Mouse (Mus musculus): ENCODE results near the gene Rbm47. TPM values are rescaled to one million over a fixed set of nuclear protein-coding genes. Genes with fewer than 3 reads are reported as not detected.

The Rbm47 gene
- polyA plus RNA-seq, 1 experiment = 80.2 TPM

- WGBS = 38% methylated on average over 5 of the region's 5 CpGs
- DNase-seq (ENCODE audit: low read depth, low spot score) = no peak
Measured at GRCm38 (mm10) chr5:66074235-66074634, 98.7 kb downstream of the Rbm47 start.

DNA sequence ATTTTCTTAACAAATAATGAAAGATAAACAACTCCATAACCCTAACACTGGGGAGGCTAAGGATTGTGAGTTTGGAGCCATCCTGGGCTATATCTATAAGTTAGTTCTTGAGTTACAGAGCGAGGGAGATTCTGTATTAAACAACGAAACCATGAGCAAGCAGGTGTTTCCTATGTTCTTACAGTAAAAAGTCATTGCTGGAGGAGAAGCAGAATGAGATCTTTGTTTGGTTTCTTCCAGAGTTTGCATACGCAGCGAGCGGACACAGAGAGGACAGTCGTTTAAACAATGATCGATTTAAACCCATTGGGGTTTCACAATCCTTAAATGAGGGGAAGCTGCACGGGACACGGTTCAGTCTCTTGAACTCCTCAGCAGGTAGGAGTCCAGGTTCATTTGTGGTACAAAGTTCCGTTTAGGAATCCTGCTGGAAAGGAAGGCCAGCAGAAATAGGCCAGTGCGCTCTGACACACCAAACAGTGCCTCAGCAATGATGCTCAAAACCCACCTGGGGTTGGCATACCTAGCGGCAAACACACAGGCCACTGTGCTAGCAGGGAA, 99.2 kb downstream of the Rbm47 start:
- no peak for DNase-seq (ENCODE audit: low read depth, low spot score)
- WGBS = 27% methylated on average over 12 of the region's 12 CpGs

GRCm38 (mm10) chr5:66071722-66072121, 101.2 kb downstream of the Rbm47 start:
- no peak for DNase-seq (ENCODE audit: low read depth, low spot score)
- WGBS = 27% methylated on average over 8 of the region's 8 CpGs

GRCm38 (mm10) chr5:66070350-66070749, 102.6 kb downstream of the Rbm47 start:
- 43% methylated on average over 2 of the region's 2 CpGs for WGBS
- DNase-seq (ENCODE audit: low read depth, low spot score) = no peak

DNA sequence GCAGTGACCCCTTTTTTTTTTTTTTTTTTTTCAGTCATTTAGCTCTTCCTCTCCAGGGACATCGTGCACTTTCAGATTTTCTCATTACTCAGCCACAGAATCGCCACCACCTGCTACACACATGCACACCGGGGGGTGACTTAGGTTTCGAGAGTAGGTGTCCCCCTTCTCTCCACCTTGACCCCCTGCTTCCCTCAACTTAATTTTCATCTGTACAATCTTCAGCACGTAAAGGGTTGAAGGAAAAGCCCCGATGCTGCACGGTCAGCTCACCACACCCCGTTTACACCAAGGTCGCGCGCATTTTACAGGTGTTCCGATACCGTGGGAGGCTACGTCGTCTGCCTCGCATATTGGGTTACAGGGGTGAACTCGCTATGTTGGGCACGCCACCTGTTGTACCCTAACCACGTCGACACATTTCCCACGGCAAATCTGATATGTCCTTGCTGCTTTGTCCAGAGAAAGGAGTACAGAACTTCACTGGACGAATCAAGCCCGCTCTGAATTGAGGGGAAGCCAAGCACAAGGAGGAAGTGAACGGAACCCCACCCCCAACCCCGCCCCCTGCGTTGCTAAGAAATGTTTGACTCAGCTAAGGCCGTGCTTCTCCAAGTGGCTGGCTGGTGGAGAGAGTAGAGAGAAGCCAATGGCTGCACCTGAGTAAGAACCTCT, 103.3 kb downstream of the Rbm47 start:
- 1% methylated on average over 27 of the region's 27 CpGs for WGBS
- DNase-seq (ENCODE audit: low read depth, low spot score) = no peak

GRCm38 (mm10) chr5:66069133-66069469, 103.8 kb downstream of the Rbm47 start:
- WGBS = 16% methylated on average over 7 of the region's 7 CpGs
- DNase-seq (ENCODE audit: low read depth, low spot score) = no peak

DNA sequence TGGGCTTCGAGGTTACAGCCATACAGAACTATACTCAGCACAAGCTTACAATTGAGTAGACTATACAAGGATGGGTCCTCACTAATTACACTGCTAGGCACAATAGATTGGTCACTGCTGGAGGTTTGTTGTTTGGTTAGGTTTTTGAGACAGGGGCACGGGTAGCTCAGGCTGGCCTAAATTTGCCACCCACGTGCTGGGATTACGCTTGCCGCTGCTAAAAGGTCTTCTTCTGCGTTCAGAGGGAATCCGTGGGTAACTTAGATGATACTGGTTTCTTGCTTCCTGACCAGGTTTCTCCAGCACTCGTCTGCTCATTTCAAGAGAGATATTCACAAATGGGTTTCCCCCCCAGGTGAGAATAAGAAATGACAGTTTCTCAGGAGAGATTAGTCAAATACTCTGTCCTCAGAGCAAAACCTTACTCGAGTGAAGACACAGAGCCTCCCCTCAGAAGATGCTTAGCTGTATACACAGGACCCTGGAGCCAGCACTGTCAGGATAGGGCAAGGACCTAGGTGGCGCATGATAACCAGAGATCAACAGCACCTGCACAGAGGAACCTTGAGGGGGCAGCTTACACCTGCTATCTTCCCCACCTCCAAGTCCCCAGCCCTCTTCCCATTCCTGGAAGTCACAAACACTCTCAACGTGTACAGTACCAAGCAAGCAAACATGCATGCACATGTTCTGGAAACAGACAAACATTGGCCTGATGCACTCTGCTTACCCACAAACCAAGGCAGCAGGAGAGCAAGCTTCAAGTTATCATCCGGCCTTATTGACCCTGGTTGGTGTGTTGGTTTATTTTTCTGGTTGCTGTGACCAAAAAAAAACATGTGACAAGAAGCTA, 104.6 kb downstream of the Rbm47 start:
- WGBS = 67% methylated on average over 12 of the region's 12 CpGs
- DNase-seq (ENCODE audit: low read depth, low spot score) = no peak

DNA sequence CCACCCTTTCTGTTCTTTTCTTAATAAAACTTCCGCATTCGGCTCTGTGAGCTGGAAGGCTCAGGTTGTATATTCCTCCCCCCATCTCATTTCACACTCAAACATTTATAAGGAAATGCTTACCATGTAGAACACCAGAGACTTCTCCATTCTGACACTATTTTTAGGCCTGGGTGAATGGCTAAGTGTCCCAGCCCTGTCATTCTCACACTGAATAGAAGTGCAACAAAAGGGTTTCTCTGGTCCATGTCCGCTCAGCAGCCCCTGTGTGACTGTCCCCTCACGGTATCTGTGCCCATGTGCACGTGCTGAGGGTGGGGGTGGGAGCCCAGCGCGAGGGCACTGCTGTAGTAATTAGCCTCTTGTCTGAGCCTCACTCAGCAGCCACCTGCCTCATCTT, 105.7 kb downstream of the Rbm47 start:
- no peak for DNase-seq (ENCODE audit: low read depth, low spot score)
- WGBS = 34% methylated on average over 7 of the region's 7 CpGs

GRCm38 (mm10) chr5:66062930-66063220, 110.0 kb downstream of the Rbm47 start:
- no peak for DNase-seq (ENCODE audit: low read depth, low spot score)
- WGBS = 34% methylated on average over 3 of the region's 3 CpGs

GRCm38 (mm10) chr5:66062046-66062929, 110.6 kb downstream of the Rbm47 start:
- no peak for DNase-seq (ENCODE audit: low read depth, low spot score)
- 36% methylated on average over 19 of the region's 19 CpGs for WGBS

DNA sequence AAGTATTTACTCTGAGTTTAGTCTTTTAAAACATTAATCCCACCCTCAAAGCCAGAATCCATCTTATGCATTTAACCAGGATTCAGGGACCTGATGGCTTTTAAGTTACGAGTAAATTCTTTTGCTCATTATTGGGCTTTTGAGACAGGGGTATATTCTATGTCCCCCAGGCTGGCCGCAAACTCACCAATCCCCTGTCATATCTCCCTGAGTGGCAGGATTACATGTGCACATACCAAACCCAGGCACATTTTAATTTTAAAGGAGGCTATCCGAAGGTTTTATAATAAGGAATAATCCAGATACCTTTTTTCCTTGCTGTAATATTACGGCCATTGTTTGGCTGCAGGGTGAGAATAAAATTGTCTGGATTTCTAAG, 111.3 kb downstream of the Rbm47 start:
- WGBS = 77% methylated on average over 4 of the region's 4 CpGs
- no peak for DNase-seq (ENCODE audit: low read depth, low spot score)

DNA sequence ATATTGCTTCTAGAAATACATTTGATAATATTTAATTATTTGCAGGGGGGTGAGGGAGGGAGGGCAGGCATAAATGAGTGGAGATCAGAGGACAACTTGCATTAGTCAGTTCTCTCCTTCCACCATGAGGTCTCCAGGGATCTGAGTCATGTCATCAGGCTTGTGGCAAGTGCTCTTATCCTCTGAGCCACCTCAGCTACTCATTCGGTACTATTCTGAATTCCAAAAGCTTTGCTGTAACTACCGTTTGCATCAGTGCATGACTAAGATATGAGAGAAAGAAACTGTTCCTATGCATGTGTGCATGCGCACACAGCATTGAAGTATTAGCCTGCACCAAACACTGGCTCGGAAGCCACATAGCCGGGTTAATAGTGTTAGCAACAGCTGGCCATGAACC, 114.1 kb downstream of the Rbm47 start:
- DNase-seq (ENCODE audit: low read depth, low spot score) = no peak
- WGBS = 72% methylated on average over 5 of the region's 5 CpGs

DNA sequence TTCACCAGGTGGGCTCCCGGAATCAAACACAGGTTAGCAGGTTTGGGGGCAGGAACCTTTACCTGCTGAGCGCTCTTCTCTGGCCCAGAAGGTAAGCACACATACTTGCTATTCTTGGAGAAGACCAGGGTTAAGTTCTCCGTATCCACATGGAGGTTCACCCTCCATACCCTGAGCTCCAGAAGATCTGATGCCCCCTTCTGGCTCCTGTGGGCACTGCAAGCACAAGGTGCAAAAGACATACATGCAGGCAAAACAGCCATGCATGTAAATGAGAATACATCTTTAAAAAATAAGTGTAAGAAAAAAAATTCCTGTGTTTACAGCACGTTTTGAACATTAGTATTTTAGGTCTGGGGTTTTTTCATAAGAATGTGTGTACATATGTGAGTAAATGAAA, 116.2 kb downstream of the Rbm47 start:
- WGBS = 81% methylated on average over 4 of the region's 4 CpGs
- DNase-seq (ENCODE audit: low read depth, low spot score) = no peak

DNA sequence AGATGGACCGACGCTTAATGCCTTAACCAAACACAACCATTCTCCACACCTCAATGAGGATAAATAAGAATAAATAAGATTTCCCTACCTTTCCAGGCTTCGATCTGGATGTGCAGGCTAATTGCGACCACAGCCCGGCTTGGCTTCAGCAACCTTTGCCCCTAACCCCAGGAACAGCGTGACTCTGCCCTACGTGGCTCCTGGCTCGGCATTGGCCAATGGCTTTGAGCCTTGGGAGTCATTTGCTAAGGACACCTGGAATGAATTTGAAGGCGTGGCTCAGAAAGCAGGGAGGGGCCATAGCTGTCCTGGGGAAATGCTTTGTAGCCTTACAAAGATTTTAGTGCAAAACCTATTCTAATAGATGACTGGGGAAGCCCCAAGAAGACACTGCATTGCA, 118.5 kb downstream of the Rbm47 start:
- 24% methylated on average over 9 of the region's 9 CpGs for WGBS
- DNase-seq (ENCODE audit: low read depth, low spot score) = peak; percentile 86

DNA sequence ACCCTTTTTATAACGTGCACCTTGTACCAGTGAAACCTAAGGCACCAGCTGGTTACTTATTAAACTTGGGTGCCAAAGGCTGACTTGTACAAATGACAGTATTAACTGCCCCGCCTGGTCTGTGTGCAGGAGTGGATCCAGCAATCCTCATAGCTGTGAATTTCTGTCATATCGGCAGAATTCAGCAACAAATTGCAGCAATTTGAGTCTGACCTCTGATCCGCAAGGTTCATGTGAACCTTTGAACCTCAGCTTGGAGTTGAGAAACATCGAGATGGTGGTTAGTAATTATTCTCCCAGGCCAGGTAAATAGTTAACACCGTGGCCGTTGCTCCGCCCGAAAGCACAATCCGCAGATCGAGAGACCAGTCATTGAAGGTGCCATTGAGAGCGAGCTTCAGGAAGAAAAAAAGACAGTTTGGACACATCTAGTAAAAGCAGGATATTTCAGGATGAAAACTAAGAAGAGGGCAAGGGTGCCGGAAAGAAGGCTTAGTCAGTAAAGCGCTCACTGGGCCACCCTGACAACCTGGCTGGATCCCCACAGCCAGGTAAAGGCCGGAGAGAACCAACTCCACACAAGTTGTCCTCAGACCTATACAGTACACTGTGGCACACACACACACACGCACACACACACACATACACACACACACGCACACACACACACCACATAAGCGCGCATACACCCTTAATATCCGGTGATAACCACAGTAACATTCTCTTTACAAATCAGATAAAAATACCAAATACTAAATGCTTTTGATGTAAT, 120.0 kb downstream of the Rbm47 start:
- peak; percentile 90 for DNase-seq (ENCODE audit: low read depth, low spot score)

GRCm38 (mm10) chr5:66050841-66051240, 122.1 kb downstream of the Rbm47 start:
- WGBS = 34% methylated on average over 5 of the region's 5 CpGs
- DNase-seq (ENCODE audit: low read depth, low spot score) = no peak

More for the DNA sequence above, 120.0 kb downstream of the Rbm47 start:
- 37% methylated on average over 20 of the region's 20 CpGs for WGBS

DNA sequence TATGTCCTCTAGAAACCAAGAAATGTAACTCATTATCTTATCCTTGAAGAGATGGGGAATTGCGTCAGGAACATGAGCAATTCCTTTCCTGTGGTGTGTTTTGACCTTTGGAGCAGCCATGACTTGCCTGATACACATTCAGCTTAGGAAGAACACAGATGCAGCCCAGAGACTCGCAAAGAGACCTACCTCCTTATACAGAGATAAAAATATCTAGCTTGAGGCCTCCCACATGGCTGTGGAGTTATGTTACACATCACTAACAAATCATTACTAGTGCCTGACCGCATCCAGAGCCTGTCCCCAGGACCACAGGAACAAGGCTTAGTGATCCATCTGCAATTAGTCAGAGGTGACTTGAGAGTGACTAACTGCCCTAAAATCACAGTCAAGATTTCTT, 126.6 kb downstream of the Rbm47 start:
- DNase-seq (ENCODE audit: low read depth, low spot score) = no peak
- 43% methylated on average over 3 of the region's 3 CpGs for WGBS

- 24% methylated on average over 3 of the region's 3 CpGs for WGBS
- DNase-seq (ENCODE audit: low read depth, low spot score) = peak; percentile 71
Measured at GRCm38 (mm10) chr5:66043897-66044296, 129.0 kb downstream of the Rbm47 start.

- WGBS = 26% methylated on average over 10 of the region's 10 CpGs
- peak; percentile 97 for DNase-seq (ENCODE audit: low read depth, low spot score)
Measured at GRCm38 (mm10) chr5:66042651-66043340, 130.1 kb downstream of the Rbm47 start.
